Mouse (Mus musculus) ES-E14 (cell line): ENCODE results near the gene Mzf1. TPM values are rescaled to one million over a fixed set of nuclear protein-coding genes. Genes with fewer than 3 reads are reported as not detected.
A peak's percentile ranks its signal among the peaks of the same experiment; 100 is the strongest.

Experiments
- DNase-seq: peaks from one replicate; pipeline ENCODE4 v3.0.0-alpha.2; 2013; ENCODE audit warnings: low read depth, low spot score
- H3K27ac ChIP-seq: 2 replicates; pipeline ENCODE4 v1.5.1; 2012; ENCODE audit warnings: low read depth, mild to moderate bottlenecking, low read length, moderate library complexity, mixed read lengths; ENCODE audit not compliant: poor library complexity, insufficient read depth, severe bottlenecking
- H3K36me3 ChIP-seq: 2 replicates; pipeline ENCODE4 v1.6.1; 2012; ENCODE audit warnings: mild to moderate bottlenecking, low read length, moderate library complexity, mixed read lengths; ENCODE audit not compliant: control insufficient read depth, poor library complexity, insufficient read depth, severe bottlenecking
- H3K4me1 ChIP-seq, 2 experiments: fragments of 150-350 bp in 1 of 2; sonication (generic) in 1 of 2; 2 replicates each; pipeline ENCODE4 v1.6.1; 2012; ENCODE audit warnings: low read length in 2 of 2, mild to moderate bottlenecking in 1 of 2, mixed read lengths in 1 of 2; ENCODE audit not compliant: control insufficient read depth in 2 of 2, insufficient read depth in 2 of 2, poor library complexity in 1 of 2
- H3K4me3 ChIP-seq, 2 experiments: fragments of 150-350 bp in 1 of 2; sonication (generic) in 1 of 2; 2 replicates each; pipeline ENCODE4 v1.5.1; 2012; ENCODE audit warnings: low read length in 2 of 2, low read depth in 1 of 2, mild to moderate bottlenecking in 1 of 2, mixed read lengths in 1 of 2; ENCODE audit not compliant: insufficient read depth in 1 of 2, poor library complexity in 1 of 2, severe bottlenecking in 1 of 2
- H3K9ac ChIP-seq: 2 replicates; pipeline ENCODE4 v1.6.1; 2012; ENCODE audit warnings: low read depth, mild to moderate bottlenecking, low read length, mixed read lengths; ENCODE audit not compliant: poor library complexity, insufficient read depth, severe bottlenecking
- H3K9me3 ChIP-seq: fragments of 150-350 bp; sonication (generic); 2 replicates; pipeline ENCODE4 v1.6.1; 2012; ENCODE audit warnings: low read depth, mild to moderate bottlenecking, low read length; ENCODE audit not compliant: control insufficient read depth, insufficient read depth
- CHD2 ChIP-seq: IDR thresholded peaks from 2 replicates; pipeline ENCODE4 v1.6.1; 2014; ENCODE audit warnings: mild to moderate bottlenecking, low read depth, low read length, inconsistent platforms
- HCFC1 ChIP-seq: IDR thresholded peaks from 2 replicates; pipeline ENCODE4 v1.6.1; 2012; ENCODE audit warnings: low read length, inconsistent platforms, borderline replicate concordance; ENCODE audit not compliant: insufficient read depth
- MAFK ChIP-seq: IDR thresholded peaks from 2 replicates; pipeline ENCODE4 v1.6.1; 2014; ENCODE audit warnings: mild to moderate bottlenecking, low read depth, low read length, inconsistent platforms; ENCODE audit not compliant: insufficient read depth
- ZC3H11A ChIP-seq: IDR thresholded peaks from 2 replicates; pipeline ENCODE4 v1.6.1; 2012; ENCODE audit warnings: low read depth, mild to moderate bottlenecking, inconsistent platforms, low read length, borderline replicate concordance
- ZNF384 ChIP-seq: IDR thresholded peaks from 2 replicates; pipeline ENCODE4 v1.6.1; 2012; ENCODE audit warnings: low read depth, low read length, inconsistent platforms
- in situ Hi-C, 2 experiments: fragments of 600-800 bp; cut with MboI; formaldehyde crosslinking; loops; one replicate each; pipeline ENCODE4 v1.15.1; 2025; ENCODE audit warnings: low sequenced_read_pairs in 2 of 2, inconsistent platforms in 1 of 2; ENCODE audit not compliant: unreplicated experiment in 2 of 2
- total RNA-seq: library from RNA; depleted of rRNA; stranded (reverse); fragments of 300-350 nt; gene quantifications from 2 replicates; pipeline ENCODE4 v1.2.3, GENCODE M21; 2012

The Mzf1 gene
- total RNA-seq, 1 experiment = 3.2 TPM

DNA sequence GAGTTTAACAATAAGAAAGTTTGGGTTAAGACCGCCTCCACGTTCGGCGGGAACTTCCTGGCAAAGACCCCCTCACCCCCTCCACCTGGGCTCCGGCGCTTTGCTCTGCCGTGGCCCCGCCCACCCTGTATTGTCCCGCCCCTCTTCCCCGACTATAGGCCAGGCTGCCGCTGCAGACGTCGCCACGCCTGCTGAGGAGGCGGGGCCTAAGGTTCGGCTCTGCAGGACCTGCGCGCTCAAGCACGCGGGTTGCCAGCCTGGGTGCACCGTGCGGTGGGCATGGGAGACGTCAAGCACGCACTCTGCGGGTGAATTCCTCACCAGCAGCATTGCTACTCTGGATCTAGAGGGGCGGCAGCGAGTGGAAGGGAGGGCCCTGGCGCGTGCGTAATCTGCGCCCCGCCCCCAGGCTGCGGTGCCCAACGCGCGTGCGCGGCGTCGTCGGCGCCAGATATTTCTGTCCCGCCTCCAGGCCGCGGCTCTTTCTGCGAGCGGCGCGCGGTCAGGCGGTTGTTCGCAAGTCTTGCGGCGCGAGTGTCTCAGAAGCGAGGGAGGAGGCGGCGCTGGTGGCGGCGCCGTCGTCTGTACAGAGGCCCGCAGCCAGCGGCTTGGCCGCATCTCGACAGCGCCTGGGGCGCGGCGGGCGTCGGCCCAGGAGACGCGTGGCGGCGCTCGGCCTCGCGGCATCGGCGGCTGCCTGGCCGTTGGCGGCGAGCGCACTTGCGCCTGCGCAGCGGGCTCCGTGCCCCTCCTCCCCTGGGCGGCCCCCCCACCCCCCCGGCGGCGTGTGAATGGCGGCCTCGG is 30.4 kb downstream of the Mzf1 start:
- Histone ChIP-seq H3K36me3 (peaks cover 42% of the 10 kb centered on the region), H3K9ac (peak overlapping the region; percentile 97), H3K27ac (peak overlapping the region; percentile 97), H3K9me3 (no peaks in the 10 kb centered on the region), H3K4me3 (peak overlapping the region; percentile 88 to 95), H3K4me1 (peaks cover 4 to 8% of the 10 kb centered on the region in 2 experiments; a peak in 2 of 4 replicates)
- in situ Hi-C loops = no loop called here
- peak; percentile 93 for DNase-seq
- TF ChIP-seq HCFC1 = no peak; the same call in none of the 2 replicates
- TF ChIP-seq ZNF384 = no peak
- TF ChIP-seq CHD2 = no peak
- TF ChIP-seq ZC3H11A = no peak
- no peak for TF ChIP-seq MAFK

DNA sequence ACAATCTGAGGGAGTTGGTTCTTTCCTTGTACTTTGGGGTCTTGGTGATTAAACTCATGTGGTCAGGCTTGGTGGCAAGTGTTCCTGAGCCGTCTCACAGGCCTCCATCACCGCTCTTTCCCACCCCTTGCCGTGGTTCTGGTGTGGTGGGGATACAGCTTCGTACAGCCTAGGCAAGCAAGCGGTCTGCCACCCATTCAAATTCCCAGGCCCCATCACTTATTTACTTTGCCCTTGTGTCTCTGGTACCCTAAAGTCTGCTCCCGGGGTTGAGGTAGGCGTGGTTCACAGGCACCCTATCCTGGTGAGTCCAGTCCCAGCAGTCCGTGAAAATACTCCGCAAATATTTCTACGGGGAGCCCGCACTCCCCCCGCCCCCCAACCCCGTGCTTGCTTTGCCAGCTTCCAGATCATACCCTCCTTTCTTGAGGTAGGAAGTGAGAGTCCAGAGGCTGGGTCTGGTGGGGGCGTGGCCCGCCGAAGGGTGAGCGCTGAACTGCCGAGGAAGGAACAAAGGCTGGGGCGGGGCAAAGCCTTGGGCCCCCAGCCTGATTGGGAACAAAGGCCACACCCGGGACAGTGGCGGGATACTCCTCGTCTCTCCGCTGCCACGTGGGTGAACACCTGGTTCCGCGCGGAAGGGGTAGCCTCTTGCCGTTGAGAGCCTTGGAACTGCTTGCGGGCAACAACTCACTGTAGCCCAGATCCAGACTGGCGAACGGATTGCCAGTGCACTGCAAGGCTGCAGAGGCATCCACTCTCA is 31.6 kb downstream of the Mzf1 start:
- in situ Hi-C loops = no loop called here
- Histone ChIP-seq H3K27ac (peak overlapping the region; percentile 86), H3K9ac (peak overlapping the region; percentile 76)

DNA sequence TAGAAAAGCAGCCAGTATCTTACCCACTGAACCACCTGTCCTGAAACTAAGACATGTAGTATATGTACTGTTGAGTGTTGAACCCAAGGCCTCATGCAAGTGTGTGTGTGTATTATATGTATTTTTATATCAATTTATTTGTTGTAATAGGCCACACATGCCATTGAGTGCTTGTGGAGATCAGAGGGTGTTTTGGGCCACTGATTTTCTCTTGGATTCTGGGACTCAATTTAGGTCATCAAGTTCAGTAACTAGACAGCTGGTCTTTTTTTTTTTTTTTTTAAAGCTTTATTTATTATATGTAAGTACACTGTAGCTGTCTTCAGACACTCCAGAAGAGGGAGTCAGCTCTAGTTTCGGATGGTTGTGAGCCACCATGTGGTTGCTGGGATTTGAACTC is 39.3 kb downstream of the Mzf1 start:
- TF ChIP-seq CHD2 (no peak), HCFC1 (no peak), ZNF384 (peak; percentile 92), MAFK (no peak)
- in situ Hi-C loops = no loop called here
- H3K4me3 ChIP-seq = no peak overlapping the region
- no peaks in the 10 kb centered on the region for H3K36me3 ChIP-seq
- H3K9me3 ChIP-seq = no peaks in the 10 kb centered on the region
- peak overlapping the region; percentile 97; the same call in 1 of the 2 replicates for H3K27ac ChIP-seq
- peak overlapping the region; percentile 45; the same call in 1 of the 2 replicates for H3K9ac ChIP-seq
- H3K4me1 ChIP-seq = peaks cover 14 to 20% of the 10 kb centered on the region in 2 experiments; a peak in 3 of 4 replicates
- DNase-seq = no peak

More for the DNA sequence above, 31.6 kb downstream of the Mzf1 start:
- TF ChIP-seq MAFK (no peak), HCFC1 (no peak), ZNF384 (no peak), ZC3H11A (no peak), CHD2 (no peak)
- Histone ChIP-seq H3K4me3 (peak overlapping the region; percentile 48 to 88), H3K4me1 (peaks cover 4 to 9% of the 10 kb centered on the region in 2 experiments; a peak in 2 of 4 replicates), H3K36me3 (peaks cover 30% of the 10 kb centered on the region), H3K9me3 (no peaks in the 10 kb centered on the region)
- DNase-seq = peak; percentile 92

DNA sequence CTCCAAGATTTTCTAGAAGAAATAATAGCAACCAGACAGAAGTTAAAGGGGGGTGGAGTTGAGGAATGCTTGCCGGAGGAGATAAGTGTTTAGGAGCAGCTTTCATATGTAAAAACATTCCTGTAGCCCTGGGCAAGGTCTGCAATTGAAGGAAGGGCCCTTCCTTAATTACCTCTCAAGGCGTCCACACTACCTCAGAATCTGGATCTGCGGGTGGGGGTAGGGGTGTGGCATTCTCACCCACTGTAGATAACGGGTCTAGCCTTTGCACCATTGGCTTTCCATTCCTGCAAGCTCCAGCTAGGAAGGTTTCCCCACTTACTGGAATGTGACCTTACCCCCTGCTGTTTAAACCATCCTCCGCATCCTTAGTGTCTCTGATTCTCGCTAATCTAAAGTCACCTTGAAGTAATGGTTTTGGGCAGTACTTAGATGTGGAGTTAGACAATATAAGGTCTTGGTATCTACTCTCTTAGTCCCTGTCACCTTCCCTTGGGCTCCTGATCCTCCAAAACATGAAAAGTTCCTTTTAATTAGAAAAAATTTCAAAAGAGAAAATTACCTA is 40.2 kb downstream of the Mzf1 start:
- in situ Hi-C loops = no loop called here
- H3K9ac ChIP-seq = no peak overlapping the region
- H3K27ac ChIP-seq = peak overlapping the region; percentile 100; the same call in 1 of the 2 replicates
- H3K36me3 ChIP-seq = no peaks in the 10 kb centered on the region
- H3K4me3 ChIP-seq = peak overlapping the region in 1 of 2 experiments; percentile 11; a peak in 1 of 4 replicates
- TF ChIP-seq CHD2 (peak; percentile 78), MAFK (no peak)
- no peaks in the 10 kb centered on the region for H3K9me3 ChIP-seq
- peak; percentile 97 for DNase-seq
- peaks cover 14 to 18% of the 10 kb centered on the region in 2 experiments; a peak in 3 of 4 replicates for H3K4me1 ChIP-seq
